Mouse (Mus musculus) urinary bladder, postnatal 10 days (tissue): ENCODE measurements around the gene Usp7.

Source experiments
- DNase-seq: peaks from one replicate; pipeline ENCODE4 v3.0.0; 2022; ENCODE audit warnings: low spot score

The Usp7 gene

GRCm38 (mm10) chr16:8791949-8792557, at the start of gene Usp7:
Usp7 (minus strand) TSS chr16:8792308.
- no peak for DNase-seq

GRCm38 (mm10) chr16:8840557-8840956, 48.4 kb upstream of the Usp7 start:
- DNase-seq, result no peak

- no peak for DNase-seq
Observed at GRCm38 (mm10) chr16:8838921-8839320, 46.8 kb upstream of the Usp7 start.

GRCm38 (mm10) chr16:8837595-8837994, 45.5 kb upstream of the Usp7 start:
- DNase-seq, result no peak

DNA sequence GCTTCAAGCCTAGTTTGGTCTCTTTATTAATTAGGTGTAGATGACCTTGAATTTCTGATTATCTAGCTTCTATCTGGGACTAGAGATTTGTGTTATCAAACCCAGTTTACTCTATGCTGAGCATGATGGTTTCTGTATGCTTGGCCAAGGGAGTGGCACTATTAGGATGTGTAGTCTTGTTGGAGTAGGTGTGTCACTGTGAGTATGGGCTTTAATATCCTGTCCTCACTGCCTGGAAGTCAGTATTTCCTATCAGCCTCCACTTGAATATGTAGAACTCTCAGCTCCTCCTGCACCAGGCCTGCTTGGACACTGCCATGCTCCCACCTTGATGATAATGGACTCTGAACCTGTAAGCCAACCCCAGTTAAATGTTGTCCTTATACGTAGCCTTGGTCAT, 44.8 kb upstream of the Usp7 start:
- no peak for DNase-seq

DNA sequence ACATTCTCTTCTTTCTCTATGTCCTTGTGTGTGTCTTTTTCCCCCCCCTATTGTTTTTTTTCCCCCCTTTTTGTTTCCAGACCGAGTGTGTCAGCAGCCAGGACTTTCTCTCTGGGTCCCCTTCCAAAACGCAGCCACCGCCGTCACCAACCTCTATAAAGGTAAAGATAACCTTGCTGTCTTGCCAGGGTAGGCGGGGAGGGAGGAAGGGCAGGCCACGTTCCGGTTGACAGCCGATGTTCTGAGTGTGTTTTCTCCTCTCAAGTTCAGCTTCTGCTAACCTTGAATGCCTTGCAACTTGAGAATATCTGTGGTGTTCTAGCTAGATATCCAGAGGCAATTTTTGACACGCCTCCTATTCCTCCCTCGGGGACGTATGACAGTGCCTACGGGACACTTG, 39.1 kb upstream of the Usp7 start:
- no peak for DNase-seq

- peak; percentile 24 for DNase-seq
Observed at GRCm38 (mm10) chr16:8830431-8831211, 38.5 kb upstream of the Usp7 start.

- DNase-seq, result peak; percentile 90
Observed at GRCm38 (mm10) chr16:8829564-8830359, 37.7 kb upstream of the Usp7 start, which contains the start of gene 1810013L24Rik. 1810013L24Rik (plus strand) TSS chr16:8830100.

DNA sequence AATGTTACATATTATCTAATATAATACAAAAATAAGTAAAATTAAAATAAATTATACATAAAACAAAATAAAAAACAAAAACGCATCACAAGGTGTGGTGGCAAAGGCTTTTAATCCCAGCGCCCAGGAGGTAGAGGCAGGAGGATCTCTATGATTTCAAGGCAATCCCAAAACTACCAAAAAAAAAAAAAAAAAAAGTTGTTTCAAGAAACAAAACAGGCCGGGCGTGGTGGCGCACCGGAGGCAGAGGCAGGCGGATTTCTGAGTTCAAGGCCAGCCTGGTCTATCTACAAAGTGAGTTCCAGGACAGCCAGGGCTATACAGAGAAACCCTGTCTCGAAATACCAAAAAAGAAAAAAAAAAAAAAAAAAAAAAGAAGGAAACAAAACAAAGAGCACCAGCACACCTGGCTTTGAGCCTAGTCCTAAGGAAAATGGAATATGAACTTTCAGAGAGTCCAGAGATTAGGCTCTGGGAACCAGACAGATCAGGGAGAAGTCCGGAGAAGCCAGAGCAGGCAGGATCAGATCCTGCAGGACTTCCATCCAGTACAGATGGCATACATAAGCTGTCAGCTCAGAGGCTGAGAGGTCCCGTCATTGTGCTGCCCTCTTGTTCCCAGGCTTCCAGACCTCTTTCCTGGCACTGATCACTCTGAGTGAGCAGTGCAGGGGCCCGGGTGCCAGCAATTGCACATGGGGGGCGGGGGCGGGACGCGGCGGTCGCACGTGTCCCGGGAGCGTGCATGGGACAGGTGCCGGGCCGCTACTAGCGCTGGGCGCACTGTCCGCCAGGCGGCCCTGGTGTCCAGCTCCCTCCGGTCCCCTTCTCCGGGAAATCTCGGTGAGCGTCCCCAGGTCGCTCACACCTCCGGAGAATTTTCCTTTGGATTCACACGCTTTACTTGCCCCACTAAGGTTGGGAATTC, 36.8 kb upstream of the Usp7 start:
- DNase-seq, result no peak

DNA sequence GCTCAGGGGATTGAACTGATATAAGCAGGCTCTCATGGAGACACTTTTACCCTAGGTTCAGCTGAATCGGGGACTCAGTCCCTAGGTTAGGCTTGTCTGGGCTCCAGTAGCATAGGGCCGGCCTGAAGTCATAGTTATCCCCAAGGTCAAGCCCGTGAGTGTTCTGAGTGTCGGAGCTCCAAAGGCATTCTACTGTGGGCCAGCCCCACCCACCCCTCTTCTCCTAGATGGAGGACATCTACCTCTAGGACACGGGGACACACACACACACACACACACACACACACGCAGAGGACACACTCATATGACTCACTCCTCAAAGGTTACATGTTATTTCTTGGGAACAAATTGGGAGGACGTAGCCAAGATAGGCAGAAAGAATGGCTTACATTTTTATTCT, 35.3 kb upstream of the Usp7 start:
- no peak for DNase-seq

DNA sequence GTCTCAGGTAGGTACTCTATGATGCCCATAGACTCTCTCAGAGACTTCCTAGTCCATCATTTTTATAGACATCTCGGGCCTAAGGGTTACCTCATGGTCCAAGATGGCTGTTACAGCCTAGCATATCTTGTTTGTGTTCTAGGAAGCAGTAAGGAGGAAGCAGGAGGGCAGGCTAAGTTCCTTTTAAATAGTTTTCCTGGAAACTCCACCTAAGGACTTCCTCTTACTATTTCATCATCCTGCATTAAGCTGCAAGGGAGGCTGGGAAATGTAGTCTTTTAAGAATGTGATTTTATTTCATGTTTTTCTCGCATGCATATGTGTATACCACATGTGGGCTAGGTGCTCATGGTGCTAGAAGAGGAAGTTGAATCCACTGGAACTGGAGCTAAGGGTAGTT, 31.6 kb upstream of the Usp7 start:
- no peak for DNase-seq

DNA sequence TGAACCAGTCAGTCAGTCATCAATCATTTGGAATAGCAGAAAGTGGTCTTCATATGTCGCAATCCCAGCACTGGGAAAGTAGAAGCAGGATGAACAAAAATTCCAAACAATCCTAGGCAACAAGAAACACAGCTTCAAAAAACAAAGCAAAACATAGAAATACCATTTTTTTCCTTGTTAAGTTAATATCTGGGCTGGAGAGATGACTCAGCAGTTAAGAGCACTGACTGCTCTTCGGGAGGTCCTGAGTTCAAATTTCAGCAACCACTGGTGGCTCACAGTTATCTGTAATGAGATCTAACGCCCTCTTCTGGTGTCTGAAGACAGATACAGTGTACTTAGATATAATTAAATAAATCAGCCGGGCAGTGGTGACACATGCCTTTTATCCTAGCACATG, 30.5 kb upstream of the Usp7 start:
- no peak for DNase-seq

- DNase-seq, result no peak
Observed at GRCm38 (mm10) chr16:8821429-8821828, 29.3 kb upstream of the Usp7 start.

DNA sequence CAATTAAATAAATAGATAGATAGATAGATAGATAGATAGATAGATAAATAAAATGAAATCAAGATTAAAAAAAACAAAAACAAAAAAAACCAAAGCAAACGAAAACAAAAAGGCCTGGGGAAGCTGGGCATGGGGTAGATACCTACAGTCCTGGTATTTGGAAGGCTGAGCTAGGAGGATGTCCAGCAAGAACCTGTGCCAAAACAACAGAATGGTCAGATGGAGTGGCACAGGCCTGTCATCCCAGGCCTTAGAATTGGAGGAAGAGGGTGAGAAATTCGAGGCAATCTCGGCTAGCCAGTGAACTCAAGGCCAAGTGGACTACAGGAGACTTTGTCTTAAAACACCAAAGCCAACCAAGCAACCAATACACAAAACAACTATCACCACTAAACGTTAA, 25.8 kb upstream of the Usp7 start:
- DNase-seq, result no peak

GRCm38 (mm10) chr16:8810399-8811127, 18.5 kb upstream of the Usp7 start:
- no peak for DNase-seq

GRCm38 (mm10) chr16:8806703-8807102, 14.6 kb upstream of the Usp7 start:
- no peak for DNase-seq

- DNase-seq, result no peak
Observed at GRCm38 (mm10) chr16:8795906-8796305, 3.8 kb upstream of the Usp7 start.

GRCm38 (mm10) chr16:8794952-8795351, 2.8 kb upstream of the Usp7 start:
- DNase-seq, result no peak

GRCm38 (mm10) chr16:8790886-8791285, 1.2 kb downstream of the Usp7 start:
- no peak for DNase-seq

- DNase-seq, result no peak
Observed at GRCm38 (mm10) chr16:8784753-8785152, 7.4 kb downstream of the Usp7 start.
